ENCODE assay signal across 14 mouse cellular contexts in the genomic region with DNA sequence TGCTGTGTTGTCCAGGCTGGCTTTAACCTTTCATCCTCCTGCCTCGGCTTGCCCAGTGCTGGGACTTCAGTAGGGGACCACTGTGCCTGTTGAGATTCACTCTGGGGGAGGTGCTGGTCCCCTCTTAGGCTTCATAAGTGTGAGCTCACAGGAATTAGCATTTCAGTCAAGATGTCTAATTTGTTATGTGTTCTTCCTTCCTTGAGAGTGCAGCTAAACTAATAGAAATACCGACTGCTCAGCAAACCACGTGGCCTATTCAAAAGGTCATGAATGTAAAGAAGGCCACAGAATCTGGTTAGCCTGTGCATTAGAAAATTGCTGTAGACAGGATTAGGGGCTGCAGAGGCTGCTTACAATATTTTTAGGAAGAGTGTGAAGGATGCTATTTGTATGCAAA.
DNase-seq lines count a peak whose midpoint lies in the region; ATAC-seq and TF ChIP-seq lines count a peak whose summit lies in the region.
"Had no signal": no experiment of that assay in that cellular context is flagged by ENCODE, and none has a peak within 500 bp of the region (broad histone marks: within the 10 kb centered on the region; RNA-seq: fewer than 3 reads in every experiment).

No protein-coding gene starts in this region.

- DNase-seq in layer of hippocampus, adult 2 months (ENCODE audit: low spot score in 2 of 2) = no peak
- DNase-seq in layer of hippocampus, adult 9-10 months (ENCODE audit: low spot score) = no peak
- no peak for DNase-seq in gastrocnemius, adult 2 months
- no peak for DNase-seq in thymus, postnatal 25 days
- no peak for DNase-seq in cerebellum, adult 11-12 months
- DNase-seq: cerebellum, postnatal 10 days; heart, adult 11 months; kidney, postnatal 10 days; right cerebral cortex, adult 18-20 months had no signal

- H3K27ac ChIP-seq in layer of hippocampus, adult 2 months = peak overlapping the region; percentile 72; the same call in 1 of the 2 replicates
- peak overlapping the region; percentile 77 for H3K27ac ChIP-seq in forebrain, embryonic 16.5 days (ENCODE audit: low read length)
- peak overlapping the region; percentile 76 for H3K27ac ChIP-seq in limb, embryonic 12.5 days
- H3K27ac ChIP-seq in neural tube, embryonic 14.5 days (ENCODE audit: low read depth, low read length) = peak overlapping the region; percentile 57
- H3K27ac ChIP-seq in gastrocnemius, adult 2 months = no peak overlapping the region
- H3K27ac ChIP-seq: limb, embryonic 15.5 days; lung, embryonic 15.5 days had no signal

- TF ChIP-seq CTCF in layer of hippocampus, adult 2 months (conservative IDR thresholded peaks at IDR 0.05) = no peak
- TF ChIP-seq CTCF in gastrocnemius, adult 2 months (IDR thresholded peaks at IDR 0.05) = no peak

- peak; percentile 35 for ATAC-seq in forebrain, embryonic 16.5 days
- ATAC-seq in limb, embryonic 12.5 days (ENCODE audit: insufficient number of reproducible peaks, insufficient read depth, low FRiP score, low TSS enrichment, low read depth) = 0 out of 2 replicates have a peak, but pooled peaks have one; percentile 43
- peak; percentile 10; the same call in 1 of the 2 replicates for ATAC-seq in neural tube, embryonic 14.5 days (ENCODE audit: low read depth)

- no peak overlapping the region for H3K4me2 ChIP-seq in forebrain, embryonic 16.5 days (ENCODE audit: low read length)
- no peak overlapping the region for H3K4me2 ChIP-seq in limb, embryonic 12.5 days
- no peak overlapping the region for H3K4me2 ChIP-seq in neural tube, embryonic 14.5 days (ENCODE audit: low read depth, low read length)
- H3K4me2 ChIP-seq: limb, embryonic 15.5 days; lung, embryonic 15.5 days had no signal

- H3K4me3 ChIP-seq in layer of hippocampus, adult 2 months = no peak overlapping the region
- H3K4me3 ChIP-seq in forebrain, embryonic 16.5 days (replicated peaks; ENCODE audit: low read length) = no peak overlapping the region
- H3K4me3 ChIP-seq in limb, embryonic 12.5 days (replicated peaks) = no peak overlapping the region
- no peak overlapping the region for H3K4me3 ChIP-seq in neural tube, embryonic 14.5 days (ENCODE audit: low read depth, low read length)
- no peak overlapping the region for H3K4me3 ChIP-seq in gastrocnemius, adult 2 months
- H3K4me3 ChIP-seq: limb, embryonic 15.5 days; lung, embryonic 15.5 days had no signal

- H3K36me3 ChIP-seq in forebrain, embryonic 16.5 days (ENCODE audit: control insufficient read depth, insufficient read depth) = peaks cover 5% of the 10 kb centered on the region; the same call in 1 of the 2 replicates
- peaks cover 17% of the 10 kb centered on the region for H3K36me3 ChIP-seq in limb, embryonic 12.5 days
- peaks cover 17% of the 10 kb centered on the region; the same call in 1 of the 2 replicates for H3K36me3 ChIP-seq in neural tube, embryonic 14.5 days (ENCODE audit: control insufficient read depth, insufficient read depth, low read length)
- H3K36me3 ChIP-seq: limb, embryonic 15.5 days; lung, embryonic 15.5 days had no signal

- no peak overlapping the region for H3K9ac ChIP-seq in forebrain, embryonic 16.5 days (replicated peaks; ENCODE audit: low read depth, low read length)
- H3K9ac ChIP-seq in limb, embryonic 12.5 days (replicated peaks) = no peak overlapping the region
- H3K9ac ChIP-seq in neural tube, embryonic 14.5 days (replicated peaks; ENCODE audit: low read depth, low read length) = 0 out of 2 replicates have a peak overlapping the region, but pooled peaks have one; percentile 7
- H3K9ac ChIP-seq: limb, embryonic 15.5 days; lung, embryonic 15.5 days had no signal

- H3K27me3 ChIP-seq in forebrain, embryonic 16.5 days (replicated peaks; ENCODE audit: control insufficient read depth, insufficient read depth, low read length) = no peaks in the 10 kb centered on the region
- peaks cover 5% of the 10 kb centered on the region; the same call in 1 of the 2 replicates for H3K27me3 ChIP-seq in limb, embryonic 12.5 days
- H3K27me3 ChIP-seq in neural tube, embryonic 14.5 days (ENCODE audit: control insufficient read depth, insufficient read depth, low read length) = no peaks in the 10 kb centered on the region
- H3K27me3 ChIP-seq: limb, embryonic 15.5 days; lung, embryonic 15.5 days had no signal

- peaks cover 52% of the 10 kb centered on the region for H3K4me1 ChIP-seq in forebrain, embryonic 16.5 days (replicated peaks; ENCODE audit: control insufficient read depth, insufficient read depth, low read length)
- H3K4me1 ChIP-seq in limb, embryonic 12.5 days (replicated peaks) = peaks cover 50% of the 10 kb centered on the region
- H3K4me1 ChIP-seq in neural tube, embryonic 14.5 days (ENCODE audit: control insufficient read depth, insufficient read depth, low read length) = peaks cover 50% of the 10 kb centered on the region

- no peaks in the 10 kb centered on the region for H3K9me3 ChIP-seq in forebrain, embryonic 16.5 days (ENCODE audit: control insufficient read depth, low read length)
- no peaks in the 10 kb centered on the region for H3K9me3 ChIP-seq in limb, embryonic 12.5 days
- H3K9me3 ChIP-seq in neural tube, embryonic 14.5 days (ENCODE audit: control insufficient read depth, low read length) = no peaks in the 10 kb centered on the region
- H3K9me3 ChIP-seq: limb, embryonic 15.5 days; lung, embryonic 15.5 days had no signal

- WGBS in forebrain, embryonic 16.5 days = 3% methylated on average over 3 of the region's 3 CpGs
- WGBS in limb, embryonic 12.5 days = 18% methylated on average over 3 of the region's 3 CpGs
- WGBS in neural tube, embryonic 14.5 days = 11% methylated on average over 3 of the region's 3 CpGs

- intact Hi-C loops in gastrocnemius, adult 2 months (cut with DNase I) = no loop called here
